Mouse (Mus musculus): ENCODE data around the gene Fat1. TPM values are rescaled to one million over a fixed set of nuclear protein-coding genes. Genes with fewer than 3 reads are reported as not detected.

Gene Fat1
- polyA plus RNA-seq, 1 experiment, result 2.0 TPM

DNA sequence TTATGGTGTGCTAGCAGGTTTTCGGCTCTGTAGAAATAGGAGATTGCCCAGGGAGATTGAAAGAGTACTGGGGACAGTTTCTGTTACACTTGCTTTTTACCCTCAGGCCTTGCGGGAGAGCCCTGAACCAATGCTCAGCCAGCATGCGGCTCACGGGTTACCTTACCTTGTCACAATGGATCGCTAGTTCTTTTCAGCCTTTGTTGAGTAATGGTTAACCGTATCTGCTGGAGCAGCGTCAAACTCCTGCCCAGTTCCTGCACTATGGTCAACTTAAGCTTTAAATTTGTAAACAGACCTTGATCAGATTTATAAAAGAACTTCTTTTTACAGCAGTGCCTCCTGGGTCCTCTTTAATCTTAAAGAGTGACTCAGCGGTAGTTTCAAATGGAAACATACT, 80.6 kb downstream of the Fat1 start:
- Histone ChIP-seq H3K27me3 (ENCODE audit: control insufficient read depth, insufficient read depth, low read length) (no peaks in the 10 kb centered on the region), H3K4me1 (ENCODE audit: control insufficient read depth, insufficient read depth, insufficient read length) (no peaks in the 10 kb centered on the region), H3K4me3 (ENCODE audit: extremely low read depth, insufficient read depth, insufficient read length) (no peak overlapping the region), H3K27ac (ENCODE audit: insufficient read depth, low read length) (no peak overlapping the region), H3K36me3 (ENCODE audit: control insufficient read depth, insufficient read depth, low read length) (no peaks in the 10 kb centered on the region)
- no peak for DNase-seq (ENCODE audit: low read depth in 1 of 2, low spot score in 2 of 2)
- 96% methylated on average over 8 of the region's 8 CpGs for WGBS
- TF ChIP-seq CTCF (IDR thresholded peaks at IDR 0.05; ENCODE audit: extremely low read depth, insufficient read depth, insufficient read length, insufficient replicate concordance), result no peak
- TF ChIP-seq POLR2A (IDR thresholded peaks at IDR 0.05; ENCODE audit: low read depth, low read length), result no peak

DNA sequence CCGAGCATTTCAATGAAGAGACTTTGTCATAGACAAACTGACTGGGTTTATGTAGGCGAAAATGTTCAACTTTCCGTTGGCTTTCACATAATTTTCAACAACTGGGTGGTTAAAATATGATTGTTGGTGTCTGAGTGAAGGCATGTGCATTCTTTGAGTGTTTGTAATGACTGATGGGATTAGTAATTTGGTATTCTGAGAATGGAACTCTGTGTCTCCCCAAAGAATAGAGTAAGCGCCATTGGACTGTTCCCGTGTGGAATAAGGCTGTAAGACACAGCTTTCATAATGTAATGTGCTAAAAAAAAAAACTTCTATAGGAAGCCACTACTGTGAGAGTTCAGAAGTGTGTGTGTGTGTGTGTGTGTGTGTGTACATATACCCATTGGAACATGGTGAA, 84.0 kb downstream of the Fat1 start:
- H3K27ac ChIP-seq (ENCODE audit: insufficient read depth, low read length), result no peak overlapping the region
- H3K4me1 ChIP-seq (ENCODE audit: control insufficient read depth, insufficient read depth, insufficient read length), result no peaks in the 10 kb centered on the region
- no peaks in the 10 kb centered on the region for H3K36me3 ChIP-seq (ENCODE audit: control insufficient read depth, insufficient read depth, low read length)
- TF ChIP-seq POLR2A (IDR thresholded peaks at IDR 0.05; ENCODE audit: low read depth, low read length), result no peak
- TF ChIP-seq CTCF (IDR thresholded peaks at IDR 0.05; ENCODE audit: extremely low read depth, insufficient read depth, insufficient read length, insufficient replicate concordance), result no peak
- WGBS, result 88% methylated on average over 5 of the region's 5 CpGs
- DNase-seq (ENCODE audit: low read depth in 1 of 2, low spot score in 2 of 2), result no peak
- no peaks in the 10 kb centered on the region for H3K27me3 ChIP-seq (ENCODE audit: control insufficient read depth, insufficient read depth, low read length)
- no peak overlapping the region for H3K4me3 ChIP-seq (ENCODE audit: extremely low read depth, insufficient read depth, insufficient read length)

DNA sequence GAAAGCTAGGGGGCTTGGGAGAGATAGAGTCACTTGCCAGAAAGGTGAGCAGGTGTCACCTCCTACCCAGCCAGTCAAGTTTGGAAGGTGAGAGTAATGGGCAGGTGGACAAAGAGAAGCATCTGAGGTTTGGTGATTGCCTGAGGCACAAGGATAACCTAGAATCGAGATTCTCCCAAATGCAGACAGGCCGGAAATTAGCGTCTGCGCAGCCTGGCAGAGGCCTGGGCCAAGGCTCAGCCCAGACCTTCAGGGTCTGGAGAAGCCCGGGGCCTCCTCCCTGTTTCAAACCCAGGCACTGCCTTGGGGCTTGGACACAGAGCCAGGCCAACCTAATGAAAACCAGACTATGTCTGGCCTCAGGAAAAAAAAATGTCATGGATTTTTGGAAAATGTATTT, 85.9 kb downstream of the Fat1 start:
- Histone ChIP-seq H3K4me3 (ENCODE audit: extremely low read depth, insufficient read depth, insufficient read length) (no peak overlapping the region), H3K27ac (ENCODE audit: insufficient read depth, low read length) (no peak overlapping the region), H3K4me1 (ENCODE audit: control insufficient read depth, insufficient read depth, insufficient read length) (no peaks in the 10 kb centered on the region), H3K27me3 (ENCODE audit: control insufficient read depth, insufficient read depth, low read length) (no peaks in the 10 kb centered on the region), H3K36me3 (ENCODE audit: control insufficient read depth, insufficient read depth, low read length) (no peaks in the 10 kb centered on the region)
- 91% methylated on average over 5 of the region's 5 CpGs for WGBS
- no peak for DNase-seq (ENCODE audit: low read depth in 1 of 2, low spot score in 2 of 2)
- TF ChIP-seq CTCF (IDR thresholded peaks at IDR 0.05; ENCODE audit: extremely low read depth, insufficient read depth, insufficient read length, insufficient replicate concordance) (no peak), POLR2A (IDR thresholded peaks at IDR 0.05; ENCODE audit: low read depth, low read length) (no peak)

DNA sequence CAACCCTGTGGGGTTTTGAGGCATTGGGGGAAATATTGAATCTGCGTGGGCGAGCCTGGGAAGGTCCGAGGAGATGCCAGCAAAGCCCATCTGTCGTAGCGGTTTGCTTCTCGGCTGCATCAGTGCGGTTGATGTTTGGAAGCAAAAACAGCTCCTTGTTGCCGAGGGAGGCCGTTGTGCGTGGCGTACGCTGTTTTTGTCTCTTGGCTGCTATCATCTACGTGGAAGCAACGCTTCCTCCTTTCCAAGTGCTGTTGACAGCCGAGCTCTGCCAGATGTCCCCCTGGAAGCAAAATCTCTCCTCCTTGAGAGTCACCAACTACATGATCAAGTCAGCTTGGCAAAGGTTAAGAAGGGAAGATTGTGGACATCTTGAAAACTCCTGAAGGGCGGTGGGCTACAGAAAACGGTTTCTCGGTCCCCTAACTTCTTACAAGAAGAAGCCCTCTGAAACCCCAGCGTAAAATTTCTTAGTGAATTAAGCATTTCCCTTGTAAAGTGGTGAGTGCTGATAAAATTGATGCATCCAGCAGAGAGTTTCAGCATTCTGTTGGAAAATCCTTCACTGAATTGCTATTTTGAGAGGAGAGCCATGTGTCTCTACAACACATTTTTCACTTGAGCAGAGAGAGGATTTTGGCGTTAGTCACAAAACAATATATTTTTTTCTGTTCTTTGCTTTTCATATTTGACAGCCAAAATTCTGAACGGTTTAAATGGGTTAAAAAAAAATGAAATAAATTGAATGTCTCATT, 86.8 kb downstream of the Fat1 start:
- WGBS, result 91% methylated on average over 21 of the region's 21 CpGs
- no peak overlapping the region for H3K27ac ChIP-seq (ENCODE audit: insufficient read depth, low read length)

DNA sequence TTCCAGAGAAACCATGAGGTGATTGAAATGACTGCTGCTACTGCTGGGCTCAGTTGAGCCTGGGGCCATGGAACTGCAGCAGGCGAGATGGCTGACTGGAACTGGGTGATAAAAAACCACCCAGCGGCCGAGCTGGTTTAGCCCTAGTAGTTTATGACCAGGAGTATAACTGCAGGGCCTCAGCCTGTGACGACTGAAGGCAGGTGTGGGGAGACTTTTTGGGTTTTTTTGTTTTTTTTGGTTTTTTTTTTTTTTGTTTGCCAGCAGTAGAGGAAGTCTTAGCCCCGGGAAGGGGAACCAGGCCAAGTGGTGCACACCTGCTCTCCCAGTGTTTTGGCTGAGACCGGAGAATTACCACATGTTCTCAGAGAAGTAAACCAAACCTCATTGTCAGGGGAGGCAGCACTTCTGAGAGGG, 92.8 kb downstream of the Fat1 start:
- H3K36me3 ChIP-seq (ENCODE audit: control insufficient read depth, insufficient read depth, low read length), result no peaks in the 10 kb centered on the region
- DNase-seq (ENCODE audit: low read depth in 1 of 2, low spot score in 2 of 2), result no peak
- no peak overlapping the region for H3K4me3 ChIP-seq (ENCODE audit: extremely low read depth, insufficient read depth, insufficient read length)
- 62% methylated on average over 6 of the region's 6 CpGs for WGBS
- H3K27me3 ChIP-seq (ENCODE audit: control insufficient read depth, insufficient read depth, low read length), result no peaks in the 10 kb centered on the region
- no peak for TF ChIP-seq POLR2A (IDR thresholded peaks at IDR 0.05; ENCODE audit: low read depth, low read length)
- TF ChIP-seq CTCF (IDR thresholded peaks at IDR 0.05; ENCODE audit: extremely low read depth, insufficient read depth, insufficient read length, insufficient replicate concordance), result no peak
- no peaks in the 10 kb centered on the region for H3K4me1 ChIP-seq (ENCODE audit: control insufficient read depth, insufficient read depth, insufficient read length)
- H3K27ac ChIP-seq (ENCODE audit: insufficient read depth, low read length), result no peak overlapping the region

More for the DNA sequence above, 86.8 kb downstream of the Fat1 start:
- H3K4me3 ChIP-seq (ENCODE audit: extremely low read depth, insufficient read depth, insufficient read length), result no peak overlapping the region
- no peak for DNase-seq (ENCODE audit: low read depth in 1 of 2, low spot score in 2 of 2)
- H3K4me1 ChIP-seq (ENCODE audit: control insufficient read depth, insufficient read depth, insufficient read length), result no peaks in the 10 kb centered on the region
- H3K36me3 ChIP-seq (ENCODE audit: control insufficient read depth, insufficient read depth, low read length), result no peaks in the 10 kb centered on the region
- no peaks in the 10 kb centered on the region for H3K27me3 ChIP-seq (ENCODE audit: control insufficient read depth, insufficient read depth, low read length)
- TF ChIP-seq CTCF (IDR thresholded peaks at IDR 0.05; ENCODE audit: extremely low read depth, insufficient read depth, insufficient read length, insufficient replicate concordance) (no peak), POLR2A (IDR thresholded peaks at IDR 0.05; ENCODE audit: low read depth, low read length) (no peak)

DNA sequence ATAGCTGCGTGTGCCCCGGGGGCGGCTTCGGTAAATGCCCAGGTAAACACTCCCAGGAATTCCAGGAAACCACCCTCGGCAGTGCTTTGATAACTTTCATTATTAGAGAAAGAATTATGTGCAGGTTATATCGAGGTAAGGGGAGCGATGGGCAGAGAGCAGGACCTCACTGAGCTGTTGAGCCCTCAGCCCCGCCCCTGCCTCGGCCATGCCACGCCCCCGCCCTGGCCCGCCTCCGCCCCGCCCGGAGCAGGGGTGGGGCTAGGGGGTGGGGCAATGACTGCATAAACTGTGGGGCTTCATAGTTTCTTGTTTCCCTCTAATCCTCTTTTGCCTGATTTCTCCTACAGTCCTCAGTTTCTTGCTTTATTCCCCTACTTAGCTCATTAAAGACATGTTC, 103.1 kb downstream of the Fat1 start:
- TF ChIP-seq POLR2A (IDR thresholded peaks at IDR 0.05; ENCODE audit: low read depth, low read length), result no peak
- TF ChIP-seq CTCF (IDR thresholded peaks at IDR 0.05; ENCODE audit: extremely low read depth, insufficient read depth, insufficient read length, insufficient replicate concordance), result no peak
- H3K4me1 ChIP-seq (ENCODE audit: control insufficient read depth, insufficient read depth, insufficient read length), result no peaks in the 10 kb centered on the region
- H3K4me3 ChIP-seq (ENCODE audit: extremely low read depth, insufficient read depth, insufficient read length), result no peak overlapping the region
- H3K27me3 ChIP-seq (ENCODE audit: control insufficient read depth, insufficient read depth, low read length), result no peaks in the 10 kb centered on the region
- WGBS, result 87% methylated on average over 15 of the region's 15 CpGs
- no peak overlapping the region for H3K27ac ChIP-seq (ENCODE audit: insufficient read depth, low read length)
- no peak for DNase-seq (ENCODE audit: low read depth in 1 of 2, low spot score in 2 of 2)
- H3K36me3 ChIP-seq (ENCODE audit: control insufficient read depth, insufficient read depth, low read length), result no peaks in the 10 kb centered on the region

DNA sequence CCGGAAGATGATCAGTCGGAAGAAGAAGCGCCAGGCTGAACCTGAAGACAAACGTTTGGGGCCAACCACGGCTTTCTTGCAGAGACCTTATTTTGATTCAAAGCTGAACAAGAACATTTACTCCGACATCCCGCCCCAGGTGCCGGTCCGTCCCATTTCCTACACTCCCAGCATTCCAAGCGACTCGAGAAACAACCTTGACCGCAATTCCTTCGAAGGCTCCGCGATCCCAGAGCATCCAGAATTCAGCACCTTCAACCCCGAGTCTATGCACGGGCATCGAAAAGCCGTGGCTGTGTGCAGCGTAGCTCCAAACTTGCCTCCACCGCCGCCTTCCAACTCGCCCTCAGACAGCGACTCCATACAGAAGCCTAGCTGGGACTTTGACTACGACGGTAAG, 108.9 kb downstream of the Fat1 start:
- Histone ChIP-seq H3K4me1 (ENCODE audit: control insufficient read depth, insufficient read depth, insufficient read length) (no peaks in the 10 kb centered on the region), H3K36me3 (ENCODE audit: control insufficient read depth, insufficient read depth, low read length) (no peaks in the 10 kb centered on the region), H3K27me3 (ENCODE audit: control insufficient read depth, insufficient read depth, low read length) (no peaks in the 10 kb centered on the region), H3K4me3 (ENCODE audit: extremely low read depth, insufficient read depth, insufficient read length) (no peak overlapping the region), H3K27ac (ENCODE audit: insufficient read depth, low read length) (no peak overlapping the region)
- no peak for DNase-seq (ENCODE audit: low read depth in 1 of 2, low spot score in 2 of 2)
- TF ChIP-seq CTCF (IDR thresholded peaks at IDR 0.05; ENCODE audit: extremely low read depth, insufficient read depth, insufficient read length, insufficient replicate concordance), result no peak
- no peak for TF ChIP-seq POLR2A (IDR thresholded peaks at IDR 0.05; ENCODE audit: low read depth, low read length)
- 95% methylated on average over 26 of the region's 26 CpGs for WGBS
